Mouse (Mus musculus) C2C12 (cell line): Measurements from ENCODE around the gene Slc6a19. TPM values are rescaled to one million over a fixed set of nuclear protein-coding genes. Genes with fewer than 3 reads are reported as not detected.

ENCODE experiments used
- H3K27me3 ChIP-seq: one replicate; pipeline ENCODE4 v1.6.1; 2011; ENCODE audit not compliant: control insufficient read depth, insufficient read depth, insufficient read length
- H3K36me3 ChIP-seq: one replicate; pipeline ENCODE4 v1.6.1; 2011; ENCODE audit not compliant: control insufficient read depth, insufficient read depth
- H3K4me3 ChIP-seq: one replicate; pipeline ENCODE4 v1.5.1; 2011; ENCODE audit warnings: mild to moderate bottlenecking, control low read depth; ENCODE audit not compliant: poor library complexity, insufficient read depth, severe bottlenecking
- H3K79me2 ChIP-seq: one replicate; pipeline ENCODE4 v1.6.1; 2011; ENCODE audit not compliant: control insufficient read depth, insufficient read depth
- H3K79me3 ChIP-seq: one replicate; pipeline ENCODE4 v1.6.1; 2011; ENCODE audit warnings: low read depth, control low read depth
- H3ac ChIP-seq: one replicate; pipeline ENCODE3; 2011; ENCODE audit warnings: low read depth; ENCODE audit not compliant: control insufficient read depth, insufficient read length
- CEBPB ChIP-seq: IDR thresholded peaks from one replicate; pipeline ENCODE4 v1.6.1; 2011; ENCODE audit warnings: low read depth, mild to moderate bottlenecking, control low read depth, moderate library complexity
- CTCF ChIP-seq: IDR thresholded peaks from one replicate; pipeline ENCODE4 v1.5.1; 2011; ENCODE audit not compliant: control insufficient read depth, insufficient read depth, insufficient read length
- FOSL1 ChIP-seq: IDR thresholded peaks from one replicate; pipeline ENCODE4 v1.8.0; 2011; ENCODE audit warnings: mild to moderate bottlenecking, low read length; ENCODE audit not compliant: poor library complexity, insufficient read depth, severe bottlenecking
- MAX ChIP-seq: IDR thresholded peaks from one replicate; pipeline ENCODE4 v1.6.1; 2011; ENCODE audit warnings: mild to moderate bottlenecking, control low read depth
- MYOD1 ChIP-seq: IDR thresholded peaks from one replicate; pipeline ENCODE4 v1.6.1; 2011; ENCODE audit warnings: low read depth; ENCODE audit not compliant: control insufficient read depth, insufficient read length
- MYOG ChIP-seq: IDR thresholded peaks from one replicate; pipeline ENCODE4 v1.6.1; 2011; ENCODE audit not compliant: control insufficient read depth, insufficient read length; ENCODE audit errors: extremely low read depth
- USF1 ChIP-seq: IDR thresholded peaks from one replicate; pipeline ENCODE4 v1.6.1; 2011; ENCODE audit warnings: low read depth, mild to moderate bottlenecking, control low read depth, moderate library complexity
- polyA plus RNA-seq: library from polyadenylated mRNA; unstranded; fragments of >200 nt; fragmentation: generic; extraction: Trizol; gene quantifications from one replicate; pipeline ENCODE4 v1.2.1, GENCODE M21; 2012; ENCODE audit warnings: missing spikeins

Gene Slc6a19
- polyA plus RNA-seq, 1 experiment, result not detected

GRCm38 (mm10) chr13:73653266-73653665 lies 51.4 kb downstream of the Slc6a19 start:
- TF ChIP-seq MYOG, result no peak
- TF ChIP-seq USF1, result no peak
- TF ChIP-seq MYOD1, result no peak
- TF ChIP-seq MAX, result no peak
- TF ChIP-seq CTCF, result no peak
- no peak for TF ChIP-seq FOSL1
- TF ChIP-seq CEBPB, result no peak
- no peak overlapping the region for H3ac ChIP-seq
- peaks cover 3% of the 10 kb centered on the region for H3K27me3 ChIP-seq
- H3K4me3 ChIP-seq, result no peak overlapping the region
- H3K79me3 ChIP-seq, result no peaks in the 10 kb centered on the region
- no peaks in the 10 kb centered on the region for H3K79me2 ChIP-seq
- no peaks in the 10 kb centered on the region for H3K36me3 ChIP-seq

GRCm38 (mm10) chr13:73646397-73647087 lies 58.1 kb downstream of the Slc6a19 start:
- TF ChIP-seq MYOG (no peak), CTCF (peak; percentile 80)
- Histone ChIP-seq H3K27me3 (no peaks in the 10 kb centered on the region), H3K79me2 (no peaks in the 10 kb centered on the region), H3K79me3 (no peaks in the 10 kb centered on the region), H3ac (no peak overlapping the region), H3K4me3 (no peak overlapping the region), H3K36me3 (no peaks in the 10 kb centered on the region)

- TF ChIP-seq MYOG, result no peak
- TF ChIP-seq MAX, result no peak
- TF ChIP-seq CTCF, result no peak
- no peak for TF ChIP-seq CEBPB
- TF ChIP-seq MYOD1, result no peak
- H3K36me3 ChIP-seq, result no peaks in the 10 kb centered on the region
- H3K27me3 ChIP-seq, result no peaks in the 10 kb centered on the region
- H3K79me3 ChIP-seq, result no peaks in the 10 kb centered on the region
- no peak overlapping the region for H3K4me3 ChIP-seq
- no peaks in the 10 kb centered on the region for H3K79me2 ChIP-seq
- no peak overlapping the region for H3ac ChIP-seq
These were observed 63.4 kb downstream of the Slc6a19 start for GRCm38 (mm10) chr13:73641296-73641695.

GRCm38 (mm10) chr13:73637826-73638225 lies 66.8 kb downstream of the Slc6a19 start:
- Histone ChIP-seq H3K79me2 (no peaks in the 10 kb centered on the region), H3K36me3 (no peaks in the 10 kb centered on the region), H3K79me3 (no peaks in the 10 kb centered on the region), H3ac (no peak overlapping the region), H3K27me3 (no peaks in the 10 kb centered on the region), H3K4me3 (no peak overlapping the region)
- TF ChIP-seq CEBPB, result no peak
- no peak for TF ChIP-seq MYOD1
- TF ChIP-seq CTCF, result no peak
- no peak for TF ChIP-seq FOSL1
- no peak for TF ChIP-seq MAX
- TF ChIP-seq MYOG, result no peak
- TF ChIP-seq USF1, result no peak

GRCm38 (mm10) chr13:73631837-73632236 lies 72.8 kb downstream of the Slc6a19 start:
- TF ChIP-seq MYOG (no peak), CTCF (no peak), MAX (no peak)
- H3K36me3 ChIP-seq, result no peaks in the 10 kb centered on the region
- H3K27me3 ChIP-seq, result no peaks in the 10 kb centered on the region
- H3K79me2 ChIP-seq, result no peaks in the 10 kb centered on the region
- H3K4me3 ChIP-seq, result no peak overlapping the region
- no peaks in the 10 kb centered on the region for H3K79me3 ChIP-seq
- no peak overlapping the region for H3ac ChIP-seq

Other genes starting within 250 kb of the Slc6a19 start
- gene Lpcat1, start 237.7 kb downstream of the Slc6a19 start, polyA plus RNA-seq, result 22.5 TPM
- not detected for gene Slc6a3, start 168.1 kb downstream of the Slc6a19 start, polyA plus RNA-seq
- gene Clptm1l, start 100.9 kb downstream of the Slc6a19 start, polyA plus RNA-seq, result 131 TPM
- gene Tert, start 78.0 kb downstream of the Slc6a19 start, polyA plus RNA-seq, result 0.46 TPM
- not detected for gene Slc6a18, start 26.8 kb downstream of the Slc6a19 start, polyA plus RNA-seq
- gene Slc12a7, start 28.2 kb upstream of the Slc6a19 start, polyA plus RNA-seq, result 28.7 TPM
- gene Nkd2, start 142.8 kb upstream of the Slc6a19 start, polyA plus RNA-seq, result 0.04 TPM
- gene Trip13, start 232.9 kb upstream of the Slc6a19 start, polyA plus RNA-seq, result 17.5 TPM
- 22.7 TPM for gene Brd9, start 232.9 kb upstream of the Slc6a19 start, polyA plus RNA-seq